Mouse (Mus musculus) brain, embryonic 14.5 days (tissue): ENCODE data around the gene Parp3. TPM values are rescaled to one million over a fixed set of nuclear protein-coding genes. Genes with fewer than 3 reads are reported as not detected.
A peak's percentile ranks its signal among the peaks of the same experiment; 100 is the strongest.

Experiments used
- DNase-seq: peaks from one replicate; pipeline ENCODE4 v3.0.0-alpha.2; 2011; ENCODE audit warnings: low read depth
- CTCF ChIP-seq: fragments of 200-500 bp; IDR thresholded peaks from 2 replicates; pipeline ENCODE4 v1.5.1; 2012; ENCODE audit warnings: inconsistent platforms, mild to moderate bottlenecking, moderate library complexity, borderline replicate concordance; ENCODE audit not compliant: insufficient read depth, insufficient read length; ENCODE audit errors: extremely low read depth
- POLR2A ChIP-seq: fragments of 200-500 bp; IDR thresholded peaks from 2 replicates; pipeline ENCODE4 v1.6.1; 2012; ENCODE audit warnings: mild to moderate bottlenecking, inconsistent platforms, borderline replicate concordance; ENCODE audit not compliant: poor library complexity, insufficient read depth, insufficient read length, severe bottlenecking; ENCODE audit errors: extremely low read depth
- polyA plus RNA-seq: library from polyadenylated mRNA; depleted of rRNA; stranded (reverse); fragments of >200 nt; gene quantifications from 2 replicates; pipeline ENCODE4 v1.2.3, GENCODE M21; 2012

The Parp3 gene
- polyA plus RNA-seq, 1 experiment, result 1.4 TPM

DNA sequence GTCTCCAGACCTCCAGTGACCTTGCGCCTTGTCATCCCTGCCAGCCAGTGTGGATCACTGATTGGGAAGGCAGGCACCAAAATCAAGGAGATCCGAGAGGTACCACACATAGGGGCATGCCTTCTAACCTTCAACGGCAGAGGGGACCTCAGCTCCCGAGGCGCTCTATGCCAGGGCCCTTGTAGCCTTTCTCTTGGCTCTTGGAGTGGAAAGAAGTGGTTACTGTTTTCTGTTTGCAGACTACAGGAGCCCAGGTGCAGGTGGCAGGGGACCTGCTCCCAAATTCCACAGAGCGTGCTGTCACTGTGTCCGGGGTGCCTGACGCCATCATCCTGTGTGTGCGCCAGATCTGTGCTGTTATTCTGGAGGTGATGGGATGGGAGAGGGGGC is 15.7 kb downstream of the Parp3 start:
- no peak for TF ChIP-seq POLR2A
- TF ChIP-seq CTCF, result no peak
- no peak for DNase-seq

DNA sequence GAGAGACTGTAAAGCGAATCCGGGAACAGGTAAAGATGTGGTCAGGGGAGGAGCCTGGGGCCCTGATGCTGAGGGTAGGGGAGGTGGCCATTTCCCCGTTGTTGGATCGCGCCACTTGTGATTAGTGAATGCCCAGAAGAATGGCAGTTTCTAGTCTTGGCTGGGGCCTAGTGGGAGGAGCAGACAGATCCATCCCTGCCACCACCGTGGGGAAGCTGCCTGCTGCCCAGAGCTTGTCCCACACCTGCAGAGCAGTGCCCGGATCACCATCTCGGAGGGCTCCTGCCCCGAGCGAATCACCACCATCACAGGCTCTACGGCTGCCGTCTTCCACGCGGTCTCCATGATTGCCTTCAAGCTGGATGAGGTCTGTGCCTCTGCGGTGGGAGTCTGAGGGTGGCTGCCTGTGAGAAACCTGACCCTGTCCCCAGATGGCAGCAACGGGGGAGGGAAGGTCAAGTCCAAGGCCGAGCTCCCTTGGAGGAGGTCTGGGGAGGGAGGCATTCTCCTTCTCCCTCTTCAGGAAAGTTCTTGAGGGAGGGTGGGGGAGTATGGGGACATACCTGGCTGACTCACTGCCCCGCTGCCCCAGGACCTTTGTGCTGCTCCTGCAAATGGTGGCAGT is 16.2 kb downstream of the Parp3 start:
- TF ChIP-seq POLR2A (no peak), CTCF (no peak)
- no peak for DNase-seq

DNA sequence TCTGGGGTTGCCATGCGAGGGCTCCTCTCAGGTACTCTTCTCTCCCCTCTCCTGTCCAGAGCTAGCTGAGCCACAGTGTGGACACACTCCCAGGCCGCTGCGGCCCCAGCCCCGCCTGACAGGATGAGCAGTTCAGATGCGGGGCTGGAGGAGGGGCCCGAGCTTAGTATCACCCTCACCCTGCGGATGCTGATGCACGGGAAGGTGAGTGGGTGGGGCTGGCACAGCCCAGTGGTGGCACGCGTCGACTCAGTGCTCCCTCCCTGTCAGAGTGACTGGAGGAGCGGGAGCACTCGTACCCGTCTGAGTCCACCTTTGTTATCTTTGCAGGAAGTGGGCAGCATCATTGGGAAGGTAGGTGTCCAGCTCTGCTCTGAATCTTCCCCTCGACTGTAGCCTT is 16.8 kb downstream of the Parp3 start:
- TF ChIP-seq POLR2A, result no peak
- TF ChIP-seq CTCF, result no peak

DNA sequence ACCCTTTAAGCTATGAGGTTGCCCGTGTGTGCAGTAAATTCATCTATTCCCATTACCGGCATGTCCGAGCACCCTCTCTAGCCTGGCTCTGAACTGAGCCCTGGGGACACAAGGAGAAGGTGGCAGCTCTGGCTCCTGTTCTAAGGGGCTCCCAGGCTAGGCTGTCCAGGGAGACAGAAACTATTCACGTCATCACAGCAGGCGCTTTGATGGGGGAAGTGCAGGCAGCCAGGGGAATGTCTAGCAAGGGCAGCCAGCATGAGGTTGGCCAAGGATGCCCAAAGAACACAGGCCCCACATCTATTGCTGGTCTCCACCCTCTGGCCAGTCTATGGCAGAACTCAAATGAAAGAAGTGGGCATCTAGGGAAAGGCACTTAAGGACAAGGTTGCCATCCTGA is 18.8 kb downstream of the Parp3 start:
- no peak for TF ChIP-seq CTCF
- TF ChIP-seq POLR2A, result no peak
- no peak for DNase-seq

More for the DNA sequence above, 16.8 kb downstream of the Parp3 start:
- no peak for DNase-seq

- peak; percentile 48 for DNase-seq
- no peak for TF ChIP-seq POLR2A
- no peak for TF ChIP-seq CTCF
These were observed 19.6 kb downstream of the Parp3 start for GRCm38 (mm10) chr9:106457163-106457559.

DNA sequence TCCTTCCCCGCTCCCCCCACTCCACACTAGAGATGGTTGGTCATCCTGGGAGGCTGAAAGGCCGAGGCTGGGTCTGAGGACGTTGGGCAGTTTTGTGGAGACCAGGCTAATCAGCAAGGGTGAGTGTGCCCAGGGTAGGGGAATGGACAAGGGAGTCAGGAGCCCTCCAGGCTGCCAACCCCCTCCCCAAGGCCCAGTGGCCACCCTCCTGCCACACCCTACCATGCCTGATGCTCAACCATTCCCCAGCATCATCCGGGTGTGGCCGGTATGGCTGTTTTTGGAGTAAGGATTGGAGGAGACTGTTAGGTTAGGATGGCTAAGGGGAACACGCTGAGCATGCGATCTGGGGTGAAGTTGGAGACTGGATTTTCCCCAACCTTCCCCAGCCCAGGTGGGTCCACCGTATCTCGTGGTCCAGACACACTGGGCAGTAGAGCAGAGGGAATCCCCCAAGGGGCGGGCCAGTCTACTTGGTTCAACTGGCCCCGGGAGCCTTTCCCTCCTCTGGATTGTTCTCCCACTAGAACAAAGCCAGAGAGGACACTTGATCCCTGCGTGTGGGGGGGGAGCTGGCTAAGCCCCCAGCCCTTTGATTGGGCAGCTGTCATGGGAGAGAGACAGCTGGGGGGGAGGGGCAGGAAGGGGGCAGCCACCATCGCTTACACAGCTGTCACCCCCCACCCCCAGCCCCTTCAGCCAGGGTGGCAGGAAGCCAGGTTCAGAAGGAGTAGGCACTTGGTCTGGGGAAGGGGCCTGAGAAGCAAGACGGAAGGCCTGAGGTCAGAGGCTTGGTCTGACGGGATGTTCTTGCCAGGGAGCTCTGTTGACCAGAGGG is 20.2 kb downstream of the Parp3 start:
- TF ChIP-seq POLR2A (no peak), CTCF (no peak)
- DNase-seq, result peak; percentile 86

GRCm38 (mm10) chr9:106454888-106455681 is 21.7 kb downstream of the Parp3 start:
- TF ChIP-seq CTCF (no peak), POLR2A (peak; percentile 25; the same call in 1 of the 2 replicates)
- peak; percentile 84 for DNase-seq

- TF ChIP-seq CTCF, result no peak
- TF ChIP-seq POLR2A, result no peak
- peak; percentile 62 for DNase-seq
These were observed 22.5 kb downstream of the Parp3 start for GRCm38 (mm10) chr9:106454071-106454761.

GRCm38 (mm10) chr9:106453271-106454070 is 23.3 kb downstream of the Parp3 start, which contains the start of gene Pcbp4:
Pcbp4 (plus strand) TSS chr9:106453291.
- TF ChIP-seq POLR2A, result peak; percentile 56
- TF ChIP-seq CTCF, result no peak
- DNase-seq, result peak; percentile 86

DNA sequence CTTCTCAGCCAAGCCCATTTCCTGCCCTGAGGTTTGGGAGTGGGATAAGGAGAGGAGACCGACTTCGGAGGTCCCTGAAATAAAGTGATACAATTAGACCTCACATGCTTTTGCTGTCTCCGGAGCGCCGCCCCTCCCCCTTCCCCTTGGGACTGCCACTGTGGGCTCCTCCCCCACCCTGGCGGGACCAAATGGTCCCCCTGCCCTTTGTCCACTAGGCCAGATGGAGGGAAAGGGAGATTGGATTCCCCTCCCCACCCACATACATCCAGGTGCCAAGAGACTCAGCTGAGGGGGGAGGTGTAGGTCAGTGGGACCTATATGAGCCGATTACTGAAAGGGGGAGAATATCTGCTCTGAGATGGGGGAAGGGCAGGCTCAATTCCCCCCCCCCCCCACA is 23.9 kb downstream of the Parp3 start:
- peak; percentile 68 for DNase-seq
- no peak for TF ChIP-seq CTCF
- TF ChIP-seq POLR2A, result no peak

- TF ChIP-seq POLR2A (no peak), CTCF (no peak)
- DNase-seq, result no peak
These were observed 24.4 kb downstream of the Parp3 start for GRCm38 (mm10) chr9:106452351-106452750.

DNA sequence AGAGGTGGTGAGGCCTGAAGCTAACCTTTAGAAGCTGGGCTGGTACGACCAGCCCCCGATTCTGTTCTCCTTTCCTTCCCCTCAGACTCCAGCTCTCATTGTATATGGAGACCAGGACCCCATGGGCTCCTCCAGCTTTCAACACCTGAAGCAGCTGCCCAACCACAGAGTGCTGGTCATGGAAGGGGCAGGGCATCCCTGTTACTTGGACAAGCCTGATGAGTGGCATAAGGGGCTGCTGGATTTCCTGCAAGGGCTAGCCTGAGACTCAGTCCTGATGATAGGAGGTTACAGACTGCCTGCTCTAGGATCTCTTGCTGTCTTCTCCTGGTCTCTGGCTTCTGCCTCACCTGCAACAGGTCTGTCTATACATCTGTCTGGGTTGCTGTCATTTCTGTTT is 24.9 kb downstream of the Parp3 start:
- TF ChIP-seq CTCF (no peak), POLR2A (no peak)
- DNase-seq, result no peak
